Mouse (Mus musculus) spleen, postnatal 14 days (tissue): ENCODE measurements around the gene Nkiras2.
"Not testable (repeated sequence)": the region's sequence is repeated elsewhere in the genome, so short reads cannot be mapped to it uniquely, and the experiment has no call there.

ENCODE experiments used
- DNase-seq, 2 experiments: peaks; one replicate each; pipeline ENCODE4 v3.0.0; 2021 to 2022; ENCODE audit warnings: low spot score in 2 of 2

Nkiras2 gene

GRCm38 (mm10) chr11:100618761-100619484, at the start of gene Nkiras2:
Nkiras2 (plus strand) TSS chr11:100619244.
- DNase-seq: peak; percentile 44 to 67

DNA sequence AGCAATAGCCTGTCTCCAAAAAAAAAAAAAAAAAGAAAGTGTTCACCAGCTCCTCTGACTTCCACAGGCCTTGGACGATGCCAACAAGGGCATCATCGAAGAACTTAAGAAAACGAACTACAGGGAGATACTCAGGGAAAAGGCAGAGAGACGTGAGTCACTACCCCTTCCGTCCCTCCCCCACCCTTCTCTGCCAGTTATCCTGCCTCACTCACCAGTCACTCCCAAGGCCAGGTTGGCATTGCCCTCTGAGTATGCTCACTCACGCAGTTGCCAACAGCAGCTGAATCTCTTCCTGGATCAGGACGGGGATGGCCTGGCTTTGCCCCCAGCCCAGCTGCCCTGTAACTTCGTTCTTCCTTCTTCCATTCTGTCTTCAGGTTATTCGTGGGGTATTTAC, 49.3 kb upstream of the Nkiras2 start:
- no peak for DNase-seq

GRCm38 (mm10) chr11:100570430-100571201, 48.4 kb upstream of the Nkiras2 start:
- DNase-seq: peak in 1 of 2 experiments; percentile 58

DNA sequence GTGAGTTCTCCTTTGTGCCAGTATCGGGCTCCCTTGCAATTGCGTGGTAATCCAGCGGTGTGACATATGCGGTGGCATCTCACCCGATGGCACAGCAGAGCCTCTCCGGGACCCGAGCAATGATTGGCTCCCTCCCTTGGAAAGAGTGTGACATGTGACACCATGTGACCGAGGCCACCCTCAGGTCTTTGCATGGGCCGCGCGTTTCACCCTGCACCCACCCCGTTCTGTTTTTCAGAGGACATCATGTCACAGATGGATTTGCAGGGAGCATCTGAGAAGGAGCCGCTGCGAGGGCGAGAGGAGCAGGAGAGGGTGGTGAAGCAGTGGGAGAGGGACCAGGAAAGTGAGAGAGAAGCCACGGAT, 47.9 kb upstream of the Nkiras2 start:
- no peak for DNase-seq

GRCm38 (mm10) chr11:100574188-100574587, 44.9 kb upstream of the Nkiras2 start:
- DNase-seq: no peak

GRCm38 (mm10) chr11:100574708-100575483, 44.1 kb upstream of the Nkiras2 start, which contains the start of gene Cnp:
Cnp (plus strand) TSS chr11:100574904.
- DNase-seq: peak; percentile 72 to 81

GRCm38 (mm10) chr11:100575484-100575855, 43.6 kb upstream of the Nkiras2 start:
- no peak for DNase-seq

- DNase-seq: no peak
These were observed 42.8 kb upstream of the Nkiras2 start for GRCm38 (mm10) chr11:100576256-100576655.

- no peak for DNase-seq
These were observed 41.0 kb upstream of the Nkiras2 start for GRCm38 (mm10) chr11:100577852-100578599.

GRCm38 (mm10) chr11:100579116-100579799, 39.8 kb upstream of the Nkiras2 start:
- DNase-seq: no peak

- DNase-seq: no peak
These were observed 38.8 kb upstream of the Nkiras2 start for GRCm38 (mm10) chr11:100580275-100580674.

DNA sequence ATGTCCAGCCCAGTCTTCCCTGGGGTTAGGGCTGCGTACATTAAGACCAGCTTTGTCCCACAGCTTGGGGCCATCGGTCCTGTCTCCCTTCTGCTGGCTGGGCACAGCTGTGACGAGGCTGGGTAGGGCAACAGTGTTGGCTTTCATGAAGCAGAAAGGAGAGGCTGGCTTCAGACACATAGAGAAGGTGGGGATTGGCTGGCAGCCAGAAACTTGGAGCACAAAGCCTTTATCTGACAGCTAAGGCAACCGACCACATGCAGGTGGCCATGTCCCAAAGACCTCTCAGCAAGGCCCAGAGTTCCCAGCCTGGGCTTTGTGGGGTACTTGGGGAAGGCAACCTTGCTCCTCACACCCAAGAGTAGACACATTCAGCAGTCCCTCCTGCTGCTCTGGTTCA, 37.3 kb upstream of the Nkiras2 start:
- no peak for DNase-seq

GRCm38 (mm10) chr11:100582413-100582812, 36.6 kb upstream of the Nkiras2 start:
- not testable (repeated sequence) for DNase-seq

- no peak for DNase-seq
These were observed 36.2 kb upstream of the Nkiras2 start for GRCm38 (mm10) chr11:100582836-100583235.

GRCm38 (mm10) chr11:100584561-100584961, 34.5 kb upstream of the Nkiras2 start:
- DNase-seq: no peak

DNA sequence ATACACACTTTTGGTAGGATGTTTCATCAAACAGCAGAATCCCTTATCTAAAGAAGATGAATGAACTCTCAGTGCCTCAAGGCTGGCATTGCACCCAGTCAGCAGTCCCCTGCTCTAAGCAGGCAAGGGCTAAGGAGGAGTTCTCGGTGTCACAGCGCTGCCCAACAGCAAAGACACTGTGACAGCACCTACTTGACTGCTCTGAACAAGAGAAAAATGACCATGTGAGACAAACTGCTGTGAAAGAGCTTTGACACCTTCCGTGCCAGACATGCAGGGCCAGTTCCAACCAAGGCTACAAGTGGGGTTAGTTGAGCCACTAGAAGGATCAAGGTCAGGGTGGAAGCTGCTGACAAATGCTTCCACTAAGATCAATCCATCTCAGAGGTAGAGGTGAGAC, 33.9 kb upstream of the Nkiras2 start:
- DNase-seq: no peak

DNA sequence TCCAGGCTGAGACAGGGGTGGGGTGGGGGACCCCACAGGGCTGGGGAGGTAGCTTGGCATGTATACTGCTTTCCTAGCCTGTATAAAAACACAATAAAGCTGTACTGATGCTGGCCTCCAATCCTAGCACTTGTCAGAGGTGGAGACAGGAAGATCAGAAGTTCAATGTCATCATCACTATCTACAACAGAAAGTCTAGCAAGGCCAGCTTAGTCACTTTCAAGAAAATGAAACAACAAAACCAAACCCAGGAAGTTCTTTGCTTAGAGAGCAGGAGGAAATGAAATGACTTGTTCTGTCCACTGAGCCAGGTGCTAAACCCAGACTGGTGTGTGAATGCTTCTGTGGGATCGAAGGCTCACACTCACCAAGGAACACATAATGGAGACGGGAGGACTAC, 30.6 kb upstream of the Nkiras2 start:
- no peak for DNase-seq

GRCm38 (mm10) chr11:100592346-100593046, 26.5 kb upstream of the Nkiras2 start:
- DNase-seq: no peak

DNA sequence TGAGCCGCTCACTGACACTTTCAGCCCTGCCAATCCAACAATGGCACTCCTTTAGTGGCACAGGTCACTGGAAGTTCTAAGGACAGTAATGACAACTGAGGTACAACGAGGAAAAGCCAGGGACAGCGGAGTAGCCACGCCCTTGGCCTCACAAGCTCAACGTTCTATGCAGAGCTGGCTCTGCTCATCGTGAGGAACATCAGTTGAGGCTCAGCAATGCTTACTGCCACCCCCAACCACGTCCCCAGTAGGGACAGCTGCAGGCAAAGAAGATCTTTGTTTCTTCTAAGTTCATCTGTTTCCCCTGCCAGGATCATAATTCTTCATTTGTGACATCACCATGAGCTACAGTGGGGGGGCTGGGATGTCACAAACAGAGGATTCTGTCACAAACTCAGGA, 24.4 kb upstream of the Nkiras2 start:
- DNase-seq: no peak

GRCm38 (mm10) chr11:100595533-100595932, 23.5 kb upstream of the Nkiras2 start:
- DNase-seq: no peak
